Mouse (Mus musculus) cerebellum, adult (tissue): ENCODE data around the gene Acsm5.
"Not testable (repeated sequence)": the region's sequence is repeated elsewhere in the genome, so short reads cannot be mapped to it uniquely, and the experiment has no call there.

Experiments used
- ATAC-seq: cut with Nextera tagmentation; 2 replicates; pipeline ENCODE4 v1.9.2; 2017; ENCODE audit warnings: mild to moderate bottlenecking, moderate library complexity, mixed read lengths; ENCODE audit not compliant: insufficient number of reproducible peaks, low FRiP score, low TSS enrichment

Acsm5 gene

GRCm38 (mm10) chr7:119542445-119542844, 23.2 kb downstream of the Acsm5 start:
- no peak for ATAC-seq

- no peak for ATAC-seq
These were observed 26.3 kb downstream of the Acsm5 start for GRCm38 (mm10) chr7:119545572-119545971.

GRCm38 (mm10) chr7:119550471-119551222, 31.4 kb downstream of the Acsm5 start:
- no peak for ATAC-seq

- no peak for ATAC-seq
These were observed 34.8 kb downstream of the Acsm5 start, which contains the start of gene Acsm2 for GRCm38 (mm10) chr7:119554040-119554439. TSS of gene Acsm2 (plus strand) at chr7:119554340.

- no peak for ATAC-seq
These were observed 40.7 kb downstream of the Acsm5 start for GRCm38 (mm10) chr7:119559789-119560451.

GRCm38 (mm10) chr7:119560452-119560835, 41.2 kb downstream of the Acsm5 start:
- ATAC-seq: no peak

GRCm38 (mm10) chr7:119561441-119561840, 42.2 kb downstream of the Acsm5 start:
- no peak for ATAC-seq

GRCm38 (mm10) chr7:119562476-119562875, 43.2 kb downstream of the Acsm5 start:
- not testable (repeated sequence) for ATAC-seq

GRCm38 (mm10) chr7:119594530-119595107, 75.4 kb downstream of the Acsm5 start:
- ATAC-seq: no peak
